Mouse (Mus musculus) frontal cortex, postnatal 14 days (tissue): ENCODE measurements around the gene Zfp768.

Source experiments
- DNase-seq, 2 experiments: peaks; one replicate each; pipeline ENCODE4 v3.0.0; 2022; ENCODE audit warnings: low spot score in 2 of 2

The Zfp768 gene

DNA sequence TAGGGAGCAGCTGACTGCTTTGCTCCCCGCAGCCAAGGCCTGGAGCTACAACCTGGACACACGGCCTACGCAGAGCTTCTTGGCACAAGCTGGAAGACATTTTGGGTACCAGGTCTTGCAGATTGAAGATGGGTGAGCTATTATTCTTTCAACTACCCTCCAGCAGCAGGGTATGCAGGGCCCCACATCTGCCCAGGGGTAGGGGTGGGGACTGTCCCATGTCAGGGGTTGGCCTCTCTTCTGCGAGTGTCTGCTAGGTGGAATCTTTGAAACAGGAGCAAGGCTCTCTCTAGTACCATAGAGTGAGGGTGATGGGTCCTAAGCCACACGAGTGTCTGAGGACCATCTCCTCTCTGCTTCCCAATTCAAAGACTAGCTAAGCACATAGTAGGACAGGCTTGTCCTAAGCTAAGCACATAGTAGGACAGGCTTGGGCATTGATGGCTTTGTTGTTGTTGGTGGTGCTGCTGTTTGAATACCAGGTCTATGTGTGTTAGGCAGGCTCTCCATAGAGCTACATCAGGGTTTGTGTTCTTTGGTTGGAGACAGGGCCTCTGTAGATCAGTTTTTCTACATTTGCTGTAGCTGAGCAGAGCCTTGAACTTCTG lies 47.7 kb downstream of the Zfp768 start:
- no peak for DNase-seq

DNA sequence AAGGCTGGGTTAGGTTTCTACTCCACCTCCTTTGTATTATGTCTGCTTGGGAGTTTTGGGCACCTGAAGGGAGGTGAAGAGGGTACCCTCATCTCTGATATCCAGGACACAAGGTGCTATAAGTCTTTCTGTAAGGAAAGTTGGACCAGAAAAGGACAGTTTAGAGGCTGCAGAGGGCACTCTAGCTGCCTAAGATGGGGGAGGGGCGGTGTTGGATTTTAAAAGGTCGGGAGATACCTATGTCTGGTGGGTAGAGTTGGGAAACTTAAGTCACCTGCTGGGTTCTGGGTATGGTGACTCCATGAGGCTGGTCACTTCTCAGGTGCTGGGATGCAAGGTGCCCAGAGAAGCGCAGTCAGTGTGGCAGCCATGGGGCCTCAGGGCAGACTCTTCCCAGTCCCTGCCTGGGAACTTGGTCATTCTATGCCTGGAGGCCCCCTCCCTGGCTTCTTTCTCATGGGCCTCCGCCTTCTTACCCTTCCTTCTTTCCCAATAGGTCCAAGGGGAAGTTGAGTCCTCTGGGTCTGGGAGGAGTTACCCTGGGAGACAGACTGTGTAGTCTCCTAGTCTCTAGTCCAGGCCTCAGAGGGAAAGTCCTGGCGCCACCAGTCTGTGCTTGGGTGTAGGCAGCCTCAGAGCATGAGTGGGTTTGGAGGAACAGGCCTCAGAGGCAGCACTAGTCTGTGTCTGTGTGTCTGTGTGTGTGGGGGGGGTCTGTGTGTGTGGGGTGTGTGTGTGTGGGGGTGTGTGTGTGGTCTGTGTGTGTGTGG lies 48.4 kb downstream of the Zfp768 start:
- DNase-seq = no peak

DNA sequence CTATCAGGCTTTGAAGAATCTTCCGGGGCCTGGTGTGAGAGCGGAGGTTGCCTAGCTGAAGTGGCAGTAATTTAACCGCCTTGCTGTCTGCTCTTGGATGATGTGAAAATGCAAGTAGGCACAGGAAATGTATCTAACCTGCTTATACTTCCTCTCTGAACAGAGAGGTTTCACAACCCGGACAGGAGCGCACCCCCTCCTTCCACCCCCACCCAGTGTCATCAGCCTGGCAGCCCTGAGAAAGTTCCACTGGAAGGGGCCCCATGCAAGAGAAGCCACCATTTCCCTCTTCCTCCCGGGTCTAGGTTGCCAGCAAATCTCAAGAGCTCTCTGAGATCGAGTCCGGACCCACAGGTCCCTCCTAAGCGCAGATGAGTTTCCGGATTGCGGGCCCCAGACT lies 49.3 kb downstream of the Zfp768 start, which contains the start of gene Itgal:
Gene Itgal, plus strand, starts transcription at position 163 of the 400 bp plus-strand sequence.
- DNase-seq = no peak
